In the genomic region with DNA sequence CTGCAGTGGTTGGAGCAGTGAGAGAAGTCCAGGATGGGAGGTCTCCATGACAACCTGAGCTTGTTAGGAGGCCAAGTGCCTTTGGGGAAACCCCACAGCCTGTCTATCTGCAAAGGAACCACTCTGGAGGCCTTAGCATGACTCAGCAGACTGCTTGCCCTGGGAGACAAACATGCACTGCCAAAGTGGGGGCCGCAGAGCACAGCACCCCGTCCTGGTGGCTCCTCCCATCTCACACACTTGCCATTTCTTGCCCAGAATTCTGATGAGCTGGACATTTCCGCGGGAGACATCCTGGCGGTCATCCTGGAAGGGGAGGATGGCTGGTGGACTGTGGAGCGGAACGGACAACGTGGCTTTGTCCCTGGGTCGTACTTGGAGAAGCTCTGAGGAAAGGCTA, we compare ENCODE assay signal across 11 mouse cellular contexts. TPM values are rescaled to one million over a fixed set of nuclear protein-coding genes. Genes with fewer than 3 reads are reported as not detected.
DNase-seq lines count a peak whose midpoint lies in the region; ATAC-seq lines count a peak whose summit lies in the region.
"Had no signal": no experiment of that assay in that cellular context is flagged by ENCODE, and none has a peak within 500 bp of the region (broad histone marks: within the 10 kb centered on the region; RNA-seq: fewer than 3 reads in every experiment).

No protein-coding gene starts in this region.

- H3K4me1 ChIP-seq in kidney, embryonic 14.5 days (ENCODE audit: control insufficient read depth, insufficient read depth, low read length) = no peaks in the 10 kb centered on the region

- no peaks in the 10 kb centered on the region for H3K9me3 ChIP-seq in kidney, embryonic 14.5 days (ENCODE audit: control insufficient read depth, low read length)
- H3K9me3 ChIP-seq: embryonic facial prominence, embryonic 12.5 days; limb, embryonic 13.5 days had no signal

- no peak overlapping the region for H3K27ac ChIP-seq in kidney, embryonic 14.5 days (ENCODE audit: low read depth, low read length)
- H3K27ac ChIP-seq: embryonic facial prominence, embryonic 12.5 days; limb, embryonic 13.5 days had no signal

- no peak overlapping the region for H3K4me2 ChIP-seq in kidney, embryonic 14.5 days (replicated peaks; ENCODE audit: low read depth, low read length)
- H3K4me2 ChIP-seq: embryonic facial prominence, embryonic 12.5 days; limb, embryonic 13.5 days had no signal

- no peaks in the 10 kb centered on the region for H3K27me3 ChIP-seq in kidney, embryonic 14.5 days (ENCODE audit: control insufficient read depth, insufficient read depth, low read length)
- H3K27me3 ChIP-seq: embryonic facial prominence, embryonic 12.5 days; limb, embryonic 13.5 days had no signal

- DNase-seq in kidney, adult 8-10 months = peak; percentile 59 to 73
- no peak for DNase-seq in kidney, postnatal 10 days
- peak; percentile 49 for DNase-seq in MEL-GATA-1-ER (ENCODE audit: extremely low read depth, low read depth)
- no peak for DNase-seq in testis, postnatal 10 days (ENCODE audit: low spot score)
- DNase-seq in retina, embryonic 14.5 days (ENCODE audit: low spot score) = no peak
- DNase-seq: adrenal gland, postnatal 25 days; thymus, adult 2 months had no signal

- H3K36me3 ChIP-seq in kidney, embryonic 14.5 days (ENCODE audit: control insufficient read depth, insufficient read depth, low read length) = peaks cover 50% of the 10 kb centered on the region

- no peak overlapping the region for H3K4me3 ChIP-seq in kidney, embryonic 14.5 days (ENCODE audit: low read length)
- H3K4me3 ChIP-seq: embryonic facial prominence, embryonic 12.5 days; limb, embryonic 13.5 days had no signal

- WGBS in kidney, embryonic 14.5 days = 76% methylated on average over 9 of the region's 9 CpGs

- peak; percentile 65 for ATAC-seq in CD4-positive, CD25-positive, alpha-beta regulatory T cell, adult 4 months
- ATAC-seq in kidney, embryonic 14.5 days (ENCODE audit: low FRiP score, low TSS enrichment) = no peak

- H3K9ac ChIP-seq in kidney, embryonic 14.5 days (ENCODE audit: low read depth, low read length) = 0 out of 2 replicates have a peak overlapping the region, but pooled peaks have one; percentile 12
- H3K9ac ChIP-seq: embryonic facial prominence, embryonic 12.5 days; limb, embryonic 13.5 days had no signal

RNA-seq across cellular contexts. Expression of a gene that starts 36.9 kb away (rescaled TPM):
- 10 to 100 TPM; 49.3 to 51.4 TPM for polyA plus RNA-seq in CD4-positive, CD25-positive, alpha-beta regulatory T cell, adult 4 months (2017; shearing (Covaris generic))
- polyA plus RNA-seq in kidney, embryonic 14.5 days (2014; fragmentation: Nextera tagmentation; extraction: Ambion mirVana) = 418 and 533 TPM in 2 replicates

RNA-seq across cellular contexts. Expression of a gene that starts 38.6 kb away (rescaled TPM):
- polyA plus RNA-seq in CD4-positive, CD25-positive, alpha-beta regulatory T cell, adult 4 months (2017; shearing (Covaris generic)) = 10 to 100 TPM; 33.1 to 56.6 TPM
- polyA plus RNA-seq in kidney, embryonic 14.5 days (2014; fragmentation: Nextera tagmentation; extraction: Ambion mirVana) = 0.28 and 0.53 TPM in 2 replicates

Comparison
In these comparisons a context has a peak if more than half of its experiments do, and no peak if none do; other contexts are left out.
1. DNase-seq: peak in kidney, adult 8-10 months (2 of 2) and MEL-GATA-1-ER (single experiment); none in kidney, postnatal 10 days (single experiment), testis, postnatal 10 days (single experiment) and retina, embryonic 14.5 days (single experiment).
2. RNA of a gene that starts 38.6 kb away (polyA plus RNA-seq): 33.1 to 56.6 TPM in CD4-positive, CD25-positive, alpha-beta regulatory T cell, adult 4 months; 0.28 to 0.53 TPM in kidney, embryonic 14.5 days; every median in the first group is over 10 times any median in the second.